Mouse (Mus musculus): ENCODE measurements at regions not wholly inside any gene's neighbourhood (a gene's known extent, or its start where the extent isn't known, plus 50 kb on each side); places are given as distances from the start of the nearest gene placed in this dataset.

DNA sequence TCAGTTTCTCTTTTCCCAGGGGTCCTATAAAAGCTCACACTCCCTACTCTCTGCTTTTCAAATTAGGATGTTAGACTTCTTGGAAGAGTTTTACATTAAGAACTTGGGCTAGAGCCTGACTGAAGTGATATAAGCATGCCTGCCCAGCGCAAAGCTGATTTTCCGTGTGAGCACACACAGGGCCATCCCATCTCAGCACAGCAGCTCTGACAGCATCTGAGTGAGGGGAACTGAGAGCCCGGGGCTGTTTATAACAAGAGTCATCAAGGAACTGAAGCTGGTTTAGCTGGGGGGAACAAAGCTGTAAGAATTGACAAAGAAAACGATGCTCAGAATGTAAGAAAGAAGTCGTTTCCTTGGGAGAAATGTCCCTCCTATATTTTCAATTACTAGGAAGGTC is 2373.4 kb upstream of the Gm7489 start:
- TF ChIP-seq CTCF (IDR thresholded peaks at IDR 0.05; ENCODE audit: borderline replicate concordance, control insufficient read depth, extremely low read depth, insufficient read depth, low read length, poor library complexity) (no peak), POLR2A (IDR thresholded peaks at IDR 0.05; ENCODE audit: control insufficient read depth, extremely low read depth, insufficient read depth, low read length, poor library complexity) (no peak)

Measured in thymus, adult 2 months (tissue).